Mouse (Mus musculus): ENCODE results near the gene Pgd. TPM values are rescaled to one million over a fixed set of nuclear protein-coding genes. Genes with fewer than 3 reads are reported as not detected.

The Pgd gene
- polyA plus RNA-seq (2012; rRNA removed), result 85.9 and 86.4 TPM in 2 replicates

DNA sequence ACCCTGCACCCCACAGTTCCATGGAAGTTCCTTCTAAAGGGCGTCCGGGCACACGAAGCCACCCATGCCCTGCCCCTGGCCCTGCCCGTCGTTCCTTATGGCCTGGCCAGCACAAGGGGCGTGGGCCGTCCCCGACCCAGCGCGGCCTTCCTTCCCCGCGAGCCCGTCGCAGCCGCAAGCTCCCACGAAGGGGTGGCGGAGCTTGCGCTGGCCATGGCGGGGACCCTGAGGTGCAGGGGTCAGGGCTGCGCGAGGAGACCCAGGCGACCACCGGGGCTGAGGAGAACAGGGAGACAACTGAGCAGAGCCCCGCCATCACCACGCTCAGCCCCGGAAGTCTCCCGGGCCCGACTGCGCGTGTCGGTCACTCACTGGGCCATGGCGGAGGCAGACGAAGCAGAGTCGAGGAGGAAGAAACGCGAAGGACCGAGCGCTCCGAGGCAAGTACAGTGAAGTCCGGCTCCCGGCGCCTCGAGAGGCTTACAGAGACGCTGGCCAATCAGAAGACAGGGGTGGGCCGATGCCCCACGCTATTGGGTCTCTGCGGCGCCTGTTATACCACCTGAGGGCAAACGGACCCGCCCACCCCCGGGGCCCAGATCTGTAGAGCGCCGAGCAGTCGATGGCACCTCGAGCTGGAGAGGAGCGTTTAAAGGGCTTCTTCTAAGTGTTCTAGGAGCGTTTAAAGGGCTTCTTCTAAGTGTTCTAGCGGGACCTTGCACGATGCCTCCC is at the start of gene Pgd:
Gene Pgd, minus strand, starts transcription at position 557 of the 732 bp plus-strand sequence.

DNA sequence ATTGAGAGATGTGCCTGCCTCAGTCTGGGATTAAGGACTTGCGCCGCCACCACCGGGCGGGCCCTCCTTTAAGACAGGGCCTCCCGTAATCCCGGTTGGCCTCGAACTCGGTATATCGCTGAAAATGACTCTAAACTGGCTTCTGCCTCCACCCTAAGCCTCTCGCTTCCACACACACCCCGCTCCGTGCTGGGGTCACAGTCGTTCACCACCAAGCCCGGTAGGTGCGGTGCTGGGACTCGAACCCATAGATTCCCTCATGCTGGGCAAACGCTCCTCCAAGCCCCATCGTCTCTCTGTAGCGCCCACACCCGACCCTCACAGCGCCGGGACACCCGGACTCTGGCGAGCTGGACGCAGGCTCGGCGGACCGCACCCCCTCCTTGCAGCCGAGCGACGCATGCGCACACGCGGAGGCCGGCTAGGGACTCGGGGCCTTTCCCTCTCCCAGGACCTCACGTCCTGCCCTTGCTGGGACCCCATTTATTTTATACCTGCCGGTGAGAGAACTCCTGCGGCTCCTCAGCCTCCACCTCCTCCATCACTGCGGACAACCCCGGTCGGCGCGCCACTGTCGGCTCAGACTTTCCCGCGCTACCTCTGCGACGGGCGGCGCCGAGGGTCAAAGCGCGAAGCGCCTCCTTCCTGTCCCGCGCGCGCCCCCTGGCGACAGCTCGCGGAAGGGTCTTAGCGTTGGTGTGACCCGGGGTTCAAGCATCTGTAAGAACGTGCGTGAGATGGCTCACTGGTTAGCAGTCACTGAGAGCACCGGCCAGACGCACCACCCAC is 29.4 kb downstream of the Pgd start, which contains the start of gene Cenps:
Gene Cenps, minus strand, starts transcription at position 648 of the 789 bp plus-strand sequence.

DNA sequence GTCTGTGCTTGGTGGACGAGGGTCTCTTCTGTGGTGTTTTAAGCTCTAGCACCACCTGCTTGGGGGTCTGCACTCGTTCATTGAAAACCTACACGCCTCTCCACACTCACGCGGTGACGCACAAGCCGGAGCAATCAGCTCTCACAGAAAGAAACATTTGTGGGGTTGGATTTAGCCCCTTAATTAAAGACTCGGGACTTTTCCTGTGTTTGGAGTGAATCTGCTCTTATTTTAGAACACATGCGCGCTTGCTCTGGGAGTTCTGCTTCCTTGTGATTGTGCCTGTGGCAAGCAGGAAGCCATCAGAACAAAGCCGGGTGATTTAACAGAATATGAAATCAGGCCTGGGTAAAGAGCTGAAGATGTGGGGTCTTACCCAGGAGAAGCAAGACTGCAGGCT is 39.9 kb downstream of the Pgd start, which contains the start of gene Cort:
Gene Cort, minus strand, starts transcription at position 101 of the 400 bp plus-strand sequence.

DNA sequence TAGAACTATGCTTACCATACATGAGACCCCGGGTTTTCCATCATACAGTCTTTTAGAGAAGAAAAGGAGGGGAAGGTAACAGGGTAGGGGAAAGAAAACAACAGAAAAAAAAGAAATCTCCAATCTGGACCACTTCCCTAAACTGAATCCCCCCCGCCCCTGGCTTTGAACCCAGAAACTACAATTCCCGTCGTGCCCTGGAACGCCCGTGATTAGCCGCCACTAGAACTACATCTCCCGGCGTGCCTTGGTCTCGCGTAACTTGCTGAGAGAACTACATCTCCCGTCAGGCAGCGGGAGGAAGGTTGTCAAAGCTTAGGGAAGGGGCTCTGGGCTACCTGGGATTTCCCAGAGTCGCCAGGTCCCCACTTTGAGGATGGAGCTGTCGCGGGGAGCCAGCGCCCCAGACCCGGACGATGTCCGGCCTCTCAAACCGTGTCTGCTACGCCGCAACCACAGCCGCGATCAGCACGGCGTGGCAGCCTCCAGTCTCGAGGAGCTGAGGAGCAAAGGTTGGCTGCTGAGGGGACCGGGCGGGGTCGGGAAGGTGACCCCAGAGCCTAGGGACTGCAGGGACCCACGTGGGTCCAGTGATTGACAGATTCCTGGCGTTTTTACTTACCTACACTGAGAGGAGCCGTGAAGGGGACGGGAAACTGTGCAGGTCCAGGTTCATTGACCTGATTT is 62.6 kb downstream of the Pgd start, which contains the start of gene Dffa:
Gene Dffa, plus strand, starts transcription at position 272 of the 687 bp plus-strand sequence.

Other genes with a start within 250 kb of the Pgd start
- gene Pex14, start 66.9 kb downstream of the Pgd start, polyA plus RNA-seq (2012; rRNA removed), result 26.7 and 30.2 TPM in 2 replicates
- 29.5 and 31.8 TPM in 2 replicates for gene Dffa, start 62.6 kb downstream of the Pgd start, polyA plus RNA-seq (2012; rRNA removed)
- gene Cort, start 40.0 kb downstream of the Pgd start, polyA plus RNA-seq (2012; rRNA removed), result 1.9 and 2.0 TPM in 2 replicates
- gene Cenps, start 29.1 kb downstream of the Pgd start, polyA plus RNA-seq (2012; rRNA removed), result 16.3 and 17.9 TPM in 2 replicates
- 183 and 189 TPM in 2 replicates for gene Kif1b, start 140.9 kb upstream of the Pgd start, polyA plus RNA-seq (2012; rRNA removed)

Measured in central nervous system, embryonic 18 days (tissue).